Mouse (Mus musculus): Measurements from ENCODE around the gene Ccna1.

The Ccna1 gene

GRCm38 (mm10) chr3:55055038-55055746, at the start of gene Ccna1:
TSS of gene Ccna1 (minus strand) at chr3:55055501.
- DNase-seq (ENCODE audit: low read depth) = no peak

- DNase-seq (ENCODE audit: low read depth) = peak; percentile 29
These were observed 45.8 kb upstream of the Ccna1 start for GRCm38 (mm10) chr3:55101092-55101491.

- DNase-seq (ENCODE audit: low read depth) = no peak
These were observed 43.7 kb upstream of the Ccna1 start for GRCm38 (mm10) chr3:55098990-55099389.

- DNase-seq (ENCODE audit: low read depth) = no peak
These were observed 42.7 kb upstream of the Ccna1 start for GRCm38 (mm10) chr3:55098014-55098413.

- no peak for DNase-seq (ENCODE audit: low read depth)
These were observed 41.9 kb upstream of the Ccna1 start for GRCm38 (mm10) chr3:55097186-55097585.

- DNase-seq (ENCODE audit: low read depth) = no peak
These were observed 41.3 kb upstream of the Ccna1 start for GRCm38 (mm10) chr3:55096655-55097005.

- DNase-seq (ENCODE audit: low read depth) = no peak
These were observed 40.8 kb upstream of the Ccna1 start for GRCm38 (mm10) chr3:55095968-55096654.

- no peak for DNase-seq (ENCODE audit: low read depth)
These were observed 37.9 kb upstream of the Ccna1 start for GRCm38 (mm10) chr3:55093161-55093560.

- DNase-seq (ENCODE audit: low read depth) = no peak
These were observed 34.0 kb upstream of the Ccna1 start for GRCm38 (mm10) chr3:55089291-55089690.

- no peak for DNase-seq (ENCODE audit: low read depth)
These were observed 33.5 kb upstream of the Ccna1 start for GRCm38 (mm10) chr3:55088843-55089242.

- no peak for DNase-seq (ENCODE audit: low read depth)
These were observed 33.1 kb upstream of the Ccna1 start for GRCm38 (mm10) chr3:55088359-55088758.

- peak; percentile 15 for DNase-seq (ENCODE audit: low read depth)
These were observed 32.1 kb upstream of the Ccna1 start for GRCm38 (mm10) chr3:55087360-55087759.

GRCm38 (mm10) chr3:55086948-55087347, 31.6 kb upstream of the Ccna1 start:
- DNase-seq (ENCODE audit: low read depth) = no peak

- DNase-seq (ENCODE audit: low read depth) = no peak
These were observed 30.4 kb upstream of the Ccna1 start for GRCm38 (mm10) chr3:55085716-55086115.

GRCm38 (mm10) chr3:55084781-55085180, 29.5 kb upstream of the Ccna1 start:
- DNase-seq (ENCODE audit: low read depth) = no peak

GRCm38 (mm10) chr3:55080055-55080454, 24.8 kb upstream of the Ccna1 start:
- peak; percentile 74 for DNase-seq (ENCODE audit: low read depth)

- no peak for DNase-seq (ENCODE audit: low read depth)
These were observed 24.3 kb upstream of the Ccna1 start for GRCm38 (mm10) chr3:55079619-55080018.

GRCm38 (mm10) chr3:55078233-55078632, 22.9 kb upstream of the Ccna1 start:
- no peak for DNase-seq (ENCODE audit: low read depth)

GRCm38 (mm10) chr3:55075294-55075648, 20.0 kb upstream of the Ccna1 start:
- DNase-seq (ENCODE audit: low read depth) = no peak

- no peak for DNase-seq (ENCODE audit: low read depth)
These were observed 19.4 kb upstream of the Ccna1 start for GRCm38 (mm10) chr3:55074576-55075293.

- DNase-seq (ENCODE audit: low read depth) = no peak
These were observed 12.6 kb upstream of the Ccna1 start for GRCm38 (mm10) chr3:55067791-55068434.

GRCm38 (mm10) chr3:55066666-55067023, 11.3 kb upstream of the Ccna1 start:
- DNase-seq (ENCODE audit: low read depth) = no peak
